Mouse (Mus musculus): ENCODE results near the gene Ndrg3. TPM values are rescaled to one million over a fixed set of nuclear protein-coding genes. Genes with fewer than 3 reads are reported as not detected.
"Not testable (repeated sequence)": the region's sequence is repeated elsewhere in the genome, so short reads cannot be mapped to it uniquely, and the experiment has no call there.

Gene Ndrg3
- total and polyA plus RNA-seq, 3 experiments: 16.6 to 27.5 (median 21.8) TPM

GRCm38 (mm10) chr2:156925611-156926010 lies 66.2 kb downstream of the Ndrg3 start:
- H3K9me3 ChIP-seq (replicated peaks; ENCODE audit: low read length); DNase-seq (ENCODE audit: extremely low read depth); H3K4me2 ChIP-seq (ENCODE audit: insufficient read depth, low read depth, poor library complexity, severe bottlenecking); dilution Hi-C loops (cut with MboI; ENCODE audit: extremely low pct_ligation_motif_present, extremely low pct_unique_long_range_greater_than_20kb, low sequenced_read_pairs); in situ Hi-C loops (cut with MboI; ENCODE audit: low pct_ligation_motif_present, low pct_unique_long_range_greater_than_20kb, low sequenced_read_pairs); H3K27ac ChIP-seq (ENCODE audit: insufficient read depth, low read depth); H3K27me3 ChIP-seq (replicated peaks); H3K9ac ChIP-seq (ENCODE audit: insufficient read depth, low read depth); H3K79me2 ChIP-seq (replicated peaks; ENCODE audit: control insufficient read depth, extremely low read depth, insufficient read depth, poor library complexity, severe bottlenecking); H3K4me3 ChIP-seq (replicated peaks in 1 of 3; ENCODE audit: low read depth in 2 of 3, low read length in 2 of 3, poor library complexity in 1 of 3): not testable (repeated sequence)
- Histone ChIP-seq H3K36me3 (replicated peaks in 1 of 2; ENCODE audit: control insufficient read depth in 1 of 2, insufficient read depth in 1 of 2, low read length in 1 of 2) (peaks cover 6 to 30% of the 10 kb centered on the region in 2 experiments), H3K4me1 (ENCODE audit: control insufficient read depth in 1 of 2, insufficient read depth in 2 of 2) (peaks cover 4 to 14% of the 10 kb centered on the region in 2 experiments; a peak in 3 of 4 replicates)

- H3K9me3 ChIP-seq (replicated peaks; ENCODE audit: low read length); H3K27ac ChIP-seq (ENCODE audit: insufficient read depth, low read depth); in situ Hi-C loops (cut with MboI; ENCODE audit: low pct_ligation_motif_present, low pct_unique_long_range_greater_than_20kb, low sequenced_read_pairs); H3K79me2 ChIP-seq (replicated peaks; ENCODE audit: control insufficient read depth, extremely low read depth, insufficient read depth, poor library complexity, severe bottlenecking); H3K4me3 ChIP-seq (replicated peaks in 1 of 3; ENCODE audit: low read depth in 2 of 3, low read length in 2 of 3, poor library complexity in 1 of 3); H3K9ac ChIP-seq (ENCODE audit: insufficient read depth, low read depth); dilution Hi-C loops (cut with MboI; ENCODE audit: extremely low pct_ligation_motif_present, extremely low pct_unique_long_range_greater_than_20kb, low sequenced_read_pairs); H3K27me3 ChIP-seq (replicated peaks); H3K4me2 ChIP-seq (ENCODE audit: insufficient read depth, low read depth, poor library complexity, severe bottlenecking); DNase-seq (ENCODE audit: extremely low read depth): not testable (repeated sequence)
- Histone ChIP-seq H3K4me1 (ENCODE audit: control insufficient read depth in 1 of 2, insufficient read depth in 2 of 2) (peaks cover 4 to 14% of the 10 kb centered on the region in 2 experiments; a peak in 3 of 4 replicates), H3K36me3 (replicated peaks in 1 of 2; ENCODE audit: control insufficient read depth in 1 of 2, insufficient read depth in 1 of 2, low read length in 1 of 2) (peaks cover 6 to 28% of the 10 kb centered on the region in 2 experiments)
Measured at GRCm38 (mm10) chr2:156925075-156925474, 66.8 kb downstream of the Ndrg3 start.

GRCm38 (mm10) chr2:156924210-156924898 lies 67.5 kb downstream of the Ndrg3 start:
- TF ChIP-seq SIN3A (IDR thresholded peaks at IDR 0.05; ENCODE audit: low read length) (no peak), UBTF (IDR thresholded peaks at IDR 0.05; ENCODE audit: low read depth, low read length) (no peak)
- Histone ChIP-seq H3K79me2 (replicated peaks; ENCODE audit: control insufficient read depth, extremely low read depth, insufficient read depth, poor library complexity, severe bottlenecking) (no peaks in the 10 kb centered on the region), H3K9me3 (replicated peaks; ENCODE audit: low read length) (no peaks in the 10 kb centered on the region), H3K27me3 (replicated peaks) (no peaks in the 10 kb centered on the region), H3K36me3 (replicated peaks in 1 of 2; ENCODE audit: control insufficient read depth in 1 of 2, insufficient read depth in 1 of 2, low read length in 1 of 2) (peaks cover 6 to 26% of the 10 kb centered on the region in 2 experiments), H3K9ac (ENCODE audit: insufficient read depth, low read depth) (no peak overlapping the region), H3K27ac (ENCODE audit: insufficient read depth, low read depth) (no peak overlapping the region), H3K4me3 (replicated peaks in 1 of 3; ENCODE audit: low read depth in 2 of 3, low read length in 2 of 3, poor library complexity in 1 of 3) (no peak overlapping the region), H3K4me1 (ENCODE audit: control insufficient read depth in 1 of 2, insufficient read depth in 2 of 2) (peaks cover 4 to 14% of the 10 kb centered on the region in 2 experiments; a peak in 3 of 4 replicates), H3K4me2 (ENCODE audit: insufficient read depth, low read depth, poor library complexity, severe bottlenecking) (no peak overlapping the region)
- peak; percentile 29 for DNase-seq (ENCODE audit: extremely low read depth)
- dilution Hi-C loops (cut with MboI; ENCODE audit: extremely low pct_ligation_motif_present, extremely low pct_unique_long_range_greater_than_20kb, low sequenced_read_pairs): no loop called here
- in situ Hi-C loops (cut with MboI; ENCODE audit: low pct_ligation_motif_present, low pct_unique_long_range_greater_than_20kb, low sequenced_read_pairs): loop anchor here (5.0 kb wide), 1 partner anchor 37 kb away; the partner anchor contains the start of gene Sla2

GRCm38 (mm10) chr2:156923057-156923456 lies 68.8 kb downstream of the Ndrg3 start:
- no peak overlapping the region for H3K4me2 ChIP-seq (ENCODE audit: insufficient read depth, low read depth, poor library complexity, severe bottlenecking)
- no peaks in the 10 kb centered on the region for H3K9me3 ChIP-seq (replicated peaks; ENCODE audit: low read length)
- H3K27me3 ChIP-seq (replicated peaks): no peaks in the 10 kb centered on the region
- no peak overlapping the region for H3K9ac ChIP-seq (ENCODE audit: insufficient read depth, low read depth)
- H3K4me1 ChIP-seq (ENCODE audit: control insufficient read depth in 1 of 2, insufficient read depth in 2 of 2): peaks cover 10 to 23% of the 10 kb centered on the region in 2 experiments
- dilution Hi-C loops (cut with MboI; ENCODE audit: extremely low pct_ligation_motif_present, extremely low pct_unique_long_range_greater_than_20kb, low sequenced_read_pairs) (no loop called here), in situ Hi-C loops (cut with MboI; ENCODE audit: low pct_ligation_motif_present, low pct_unique_long_range_greater_than_20kb, low sequenced_read_pairs) (loop anchor here (5.0 kb wide), 1 partner anchor 36 kb away; the partner anchor contains the start of gene Sla2)
- H3K36me3 ChIP-seq (replicated peaks in 1 of 2; ENCODE audit: control insufficient read depth in 1 of 2, insufficient read depth in 1 of 2, low read length in 1 of 2): peaks cover 0 to 17% of the 10 kb centered on the region in 2 experiments
- no peak for DNase-seq (ENCODE audit: extremely low read depth)
- H3K4me3 ChIP-seq (replicated peaks in 1 of 3; ENCODE audit: low read depth in 2 of 3, low read length in 2 of 3, poor library complexity in 1 of 3): no peak overlapping the region
- H3K79me2 ChIP-seq (replicated peaks; ENCODE audit: control insufficient read depth, extremely low read depth, insufficient read depth, poor library complexity, severe bottlenecking): no peaks in the 10 kb centered on the region
- H3K27ac ChIP-seq (ENCODE audit: insufficient read depth, low read depth): no peak overlapping the region
- no peak for TF ChIP-seq CTCF (conservative IDR thresholded peaks at IDR 0.05 in 1 of 2, IDR thresholded peaks at IDR 0.05 in 1 of 2; ENCODE audit: low read depth in 2 of 2, low read length in 2 of 2)
- TF ChIP-seq RAD21 (IDR thresholded peaks at IDR 0.05; ENCODE audit: low read depth, low read length): no peak
- no peak for TF ChIP-seq ETS1 (conservative IDR thresholded peaks at IDR 0.05; ENCODE audit: low read depth, low read length)
- no peak for TF ChIP-seq EP300 (IDR thresholded peaks at IDR 0.05; ENCODE audit: low read length)
- no peak for TF ChIP-seq POLR2AphosphoS2 (IDR thresholded peaks at IDR 0.05; ENCODE audit: low read depth, low read length)
- TF ChIP-seq CHD2 (IDR thresholded peaks at IDR 0.05; ENCODE audit: low read length): no peak
- no peak for TF ChIP-seq ZMIZ1 (IDR thresholded peaks at IDR 0.05; ENCODE audit: low read depth, low read length)
- TF ChIP-seq TCF12 (IDR thresholded peaks at IDR 0.05; ENCODE audit: low read depth, low read length): no peak
- TF ChIP-seq ZNF384 (IDR thresholded peaks at IDR 0.05; ENCODE audit: low read depth, low read length): no peak
- TF ChIP-seq MAZ (IDR thresholded peaks at IDR 0.05; ENCODE audit: low read depth, low read length): no peak
- no peak for TF ChIP-seq MEF2A (IDR thresholded peaks at IDR 0.05; ENCODE audit: borderline replicate concordance, low read depth, low read length)
- no peak for TF ChIP-seq ELF1 (IDR thresholded peaks at IDR 0.05; ENCODE audit: low read depth, low read length)
- TF ChIP-seq BHLHE40 (IDR thresholded peaks at IDR 0.05; ENCODE audit: low read depth, low read length): no peak
- TF ChIP-seq JUN (IDR thresholded peaks at IDR 0.05; ENCODE audit: insufficient read depth, low read depth, low read length): no peak
- TF ChIP-seq USF2 (conservative IDR thresholded peaks at IDR 0.05; ENCODE audit: low read depth, low read length): no peak
- no peak for TF ChIP-seq TBP (conservative IDR thresholded peaks at IDR 0.05; ENCODE audit: low read depth, low read length)
